Mouse (Mus musculus) neural tube, embryonic 14.5 days (tissue): Measurements from ENCODE around the gene Nampt. TPM values are rescaled to one million over a fixed set of nuclear protein-coding genes. Genes with fewer than 3 reads are reported as not detected.

Experiments
- ATAC-seq: fragments of 200-750 bp; cut with Nextera tagmentation; 2 replicates; pipeline ENCODE4 v1.8.0; 2017; ENCODE audit warnings: low read depth, mild to moderate bottlenecking, moderate TSS enrichment, moderate library complexity
- H3K27ac ChIP-seq: fragments of 300-500 bp; sonication (generic); 2 replicates; pipeline ENCODE4 v1.5.1; 2014; ENCODE audit warnings: low read depth, mild to moderate bottlenecking, control low read depth, low read length, moderate library complexity, mixed read lengths
- H3K27me3 ChIP-seq: fragments of 300-500 bp; sonication (generic); 2 replicates; pipeline ENCODE4 v1.6.1; 2014; ENCODE audit warnings: low read length; ENCODE audit not compliant: control insufficient read depth, insufficient read depth
- H3K36me3 ChIP-seq: fragments of 300-500 bp; sonication (generic); 2 replicates; pipeline ENCODE4 v1.6.1; 2014; ENCODE audit warnings: low read length, mixed read lengths; ENCODE audit not compliant: control insufficient read depth, insufficient read depth
- H3K4me1 ChIP-seq: fragments of 300-500 bp; sonication (generic); 2 replicates; pipeline ENCODE4 v1.6.1; 2014; ENCODE audit warnings: low read length; ENCODE audit not compliant: control insufficient read depth, insufficient read depth
- H3K4me2 ChIP-seq: fragments of 300-500 bp; sonication (generic); 2 replicates; pipeline ENCODE4 v1.6.1; 2014; ENCODE audit warnings: mild to moderate bottlenecking, low read depth, low read length, control low read depth
- H3K4me3 ChIP-seq: fragments of 300-500 bp; sonication (generic); 2 replicates; pipeline ENCODE4 v1.5.1; 2014; ENCODE audit warnings: low read depth, low read length, control low read depth, mixed read lengths
- H3K9ac ChIP-seq: fragments of 300-500 bp; sonication (generic); replicated peaks from 2 replicates; pipeline ENCODE4 v1.6.1; 2014; ENCODE audit warnings: low read depth, mild to moderate bottlenecking, control low read depth, low read length, mixed read lengths
- H3K9me3 ChIP-seq: fragments of 300-500 bp; sonication (generic); 2 replicates; pipeline ENCODE4 v1.6.1; 2016; ENCODE audit warnings: low read length; ENCODE audit not compliant: control insufficient read depth
- WGBS: fragments of 180-500 bp; shearing (Covaris S2); extraction: QIAGEN DNeasy Blood & Tissue Kit; methylation state at CpG from one replicate; pipeline ENCODE4 v1.1.7; 2014; 5-methylcytosine and 5-hydroxymethylcytosine counted together
- polyA plus RNA-seq: library from polyadenylated mRNA; unstranded; fragments of >200 nt; fragmentation: Nextera tagmentation; extraction: Ambion mirVana; gene quantifications from 2 replicates; pipeline ENCODE4 v1.2.1, GENCODE M21; 2014

Nampt gene
- polyA plus RNA-seq, 1 experiment from 2014 or later = 32.9 TPM

DNA sequence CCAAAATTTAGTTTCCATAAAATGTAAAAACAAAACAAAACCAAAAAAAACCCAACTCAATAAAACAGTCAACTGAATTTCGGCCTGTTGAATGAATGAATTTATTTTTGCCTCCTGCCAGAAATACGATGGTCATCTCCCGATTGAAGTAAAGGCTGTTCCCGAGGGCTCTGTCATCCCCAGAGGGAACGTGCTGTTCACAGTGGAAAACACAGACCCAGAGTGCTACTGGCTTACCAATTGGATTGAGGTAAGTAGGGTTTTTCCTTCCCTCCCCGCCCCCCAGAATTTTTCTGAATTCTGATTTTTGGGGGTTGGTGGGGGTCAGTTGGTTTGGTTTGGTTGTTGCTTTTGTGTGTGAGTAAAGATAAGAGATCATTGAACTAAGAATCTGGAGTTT is 15.4 kb downstream of the Nampt start:
- H3K4me2 ChIP-seq = no peak overlapping the region
- no peaks in the 10 kb centered on the region for H3K9me3 ChIP-seq
- H3K9ac ChIP-seq = no peak overlapping the region
- 84% methylated on average over 6 of the region's 6 CpGs for WGBS
- H3K36me3 ChIP-seq = peaks cover 36% of the 10 kb centered on the region
- H3K4me1 ChIP-seq = no peaks in the 10 kb centered on the region
- H3K27me3 ChIP-seq = no peaks in the 10 kb centered on the region
- H3K27ac ChIP-seq = no peak overlapping the region
- no peak overlapping the region for H3K4me3 ChIP-seq
- ATAC-seq = no peak

DNA sequence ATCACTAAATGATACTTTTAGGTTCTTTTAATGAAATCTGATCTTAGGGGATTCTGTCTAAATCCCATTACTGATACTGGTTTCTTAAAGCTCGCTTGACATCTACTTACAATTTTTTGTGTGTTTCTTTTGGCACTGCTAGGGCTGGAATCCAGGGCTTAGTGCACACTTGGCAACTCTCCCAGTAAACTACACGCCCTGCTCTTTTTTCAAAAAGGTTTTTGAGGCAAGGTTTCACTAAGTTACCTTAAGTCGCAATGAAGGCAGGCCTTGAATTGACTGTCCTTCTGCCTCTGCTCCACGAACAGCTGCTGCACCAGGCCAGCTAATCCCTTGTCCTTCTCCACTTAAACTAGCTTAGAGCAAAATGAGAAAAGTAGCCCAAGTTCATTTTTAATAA is 15.9 kb downstream of the Nampt start:
- ATAC-seq = no peak
- no peak overlapping the region for H3K4me3 ChIP-seq
- no peaks in the 10 kb centered on the region for H3K27me3 ChIP-seq
- H3K4me1 ChIP-seq = no peaks in the 10 kb centered on the region
- H3K27ac ChIP-seq = no peak overlapping the region
- H3K9me3 ChIP-seq = no peaks in the 10 kb centered on the region
- peaks cover 36% of the 10 kb centered on the region for H3K36me3 ChIP-seq
- WGBS = 78% methylated on average over 4 of the region's 4 CpGs
- no peak overlapping the region for H3K9ac ChIP-seq
- H3K4me2 ChIP-seq = no peak overlapping the region

DNA sequence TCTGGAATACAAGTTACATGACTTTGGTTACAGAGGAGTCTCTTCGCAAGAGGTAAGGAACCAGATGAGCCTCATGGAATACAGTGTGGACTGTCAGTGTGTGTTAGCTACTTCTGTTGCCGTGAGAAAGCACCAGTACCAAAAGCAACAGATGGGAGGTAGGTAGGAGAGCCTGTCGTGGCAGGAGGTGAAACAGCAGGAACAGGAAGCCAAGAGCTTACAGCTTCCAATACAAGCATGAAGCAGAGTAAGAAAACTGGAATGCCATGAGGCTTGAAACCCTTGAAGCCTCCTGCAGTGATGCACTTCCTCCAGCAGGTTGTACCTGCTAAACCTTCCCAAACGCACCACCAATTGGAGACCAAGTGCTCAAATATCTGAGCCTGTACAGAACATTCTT is 19.1 kb downstream of the Nampt start:
- Histone ChIP-seq H3K9ac (no peak overlapping the region), H3K4me3 (no peak overlapping the region), H3K27me3 (no peaks in the 10 kb centered on the region), H3K4me2 (no peak overlapping the region), H3K36me3 (peaks cover 45% of the 10 kb centered on the region), H3K9me3 (no peaks in the 10 kb centered on the region), H3K4me1 (no peaks in the 10 kb centered on the region), H3K27ac (no peak overlapping the region)
- ATAC-seq = no peak
- 92% methylated on average over 4 of the region's 4 CpGs for WGBS

DNA sequence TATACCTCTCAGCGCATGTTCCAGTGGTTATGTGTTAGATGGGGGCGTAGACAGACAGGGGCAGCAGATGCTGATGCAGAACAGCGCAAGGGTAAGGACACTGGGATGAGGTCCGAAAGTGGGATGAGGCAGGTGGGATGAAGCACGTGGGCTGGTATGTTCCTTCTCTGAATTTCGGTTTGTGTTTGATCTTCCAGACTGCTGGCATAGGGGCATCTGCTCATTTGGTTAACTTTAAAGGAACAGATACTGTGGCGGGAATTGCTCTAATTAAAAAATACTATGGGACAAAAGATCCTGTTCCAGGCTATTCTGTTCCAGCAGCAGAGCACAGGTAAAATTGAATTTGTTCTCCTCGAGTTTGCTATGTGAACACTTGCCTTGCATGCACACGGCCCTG is 19.6 kb downstream of the Nampt start:
- Histone ChIP-seq H3K9me3 (no peaks in the 10 kb centered on the region), H3K27me3 (no peaks in the 10 kb centered on the region), H3K4me3 (no peak overlapping the region), H3K27ac (no peak overlapping the region), H3K9ac (no peak overlapping the region), H3K36me3 (peaks cover 45% of the 10 kb centered on the region), H3K4me2 (no peak overlapping the region), H3K4me1 (no peaks in the 10 kb centered on the region)
- WGBS = 95% methylated on average over 9 of the region's 9 CpGs
- ATAC-seq = no peak

DNA sequence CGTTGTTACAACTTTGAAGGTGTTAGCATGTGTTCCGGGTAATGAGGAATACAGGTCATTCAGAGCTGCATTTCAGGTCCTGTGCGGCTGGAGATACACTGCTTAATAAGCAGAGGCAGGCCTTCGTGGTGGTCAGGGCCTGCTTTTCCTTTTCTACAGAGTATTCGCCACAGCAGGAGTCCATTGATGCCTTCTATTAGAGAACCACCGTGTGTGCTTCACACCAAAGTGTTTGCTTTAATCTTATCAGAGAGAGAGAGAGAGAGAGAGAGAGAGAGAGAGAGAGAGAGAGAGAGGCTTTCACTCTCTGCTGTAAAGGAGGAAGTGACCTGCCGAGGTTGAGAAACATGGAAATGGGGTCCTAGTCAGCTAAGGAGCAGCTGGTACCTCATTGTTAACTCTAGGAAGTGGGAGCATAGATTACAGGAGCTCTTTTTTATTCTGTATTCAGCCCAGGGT is 22.1 kb downstream of the Nampt start:
- H3K36me3 ChIP-seq = peaks cover 40% of the 10 kb centered on the region
- 66% methylated on average over 7 of the region's 7 CpGs for WGBS
- H3K27ac ChIP-seq = no peak overlapping the region
- no peaks in the 10 kb centered on the region for H3K9me3 ChIP-seq
- H3K4me3 ChIP-seq = no peak overlapping the region
- no peak overlapping the region for H3K4me2 ChIP-seq
- no peak for ATAC-seq
- H3K27me3 ChIP-seq = no peaks in the 10 kb centered on the region
- no peaks in the 10 kb centered on the region for H3K4me1 ChIP-seq
- H3K9ac ChIP-seq = no peak overlapping the region

DNA sequence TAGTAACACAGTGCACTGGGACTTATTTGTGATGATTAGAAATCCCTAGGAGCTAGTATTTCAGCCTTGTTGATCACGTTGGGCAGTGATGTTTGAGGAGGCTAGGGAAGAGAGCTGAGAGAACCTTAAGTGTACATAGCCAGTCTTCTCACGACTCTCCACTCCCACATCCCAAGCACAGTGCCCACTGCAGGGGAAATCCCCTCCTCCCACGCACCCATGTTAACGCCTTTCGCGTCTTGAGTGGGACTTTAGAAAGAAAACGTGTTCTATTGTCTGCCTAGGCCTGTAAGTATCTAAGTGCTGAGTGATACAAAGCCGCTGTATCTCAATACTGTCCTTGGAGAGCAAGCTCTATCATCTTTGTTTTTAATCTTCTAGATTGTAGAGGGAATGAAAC is 27.0 kb downstream of the Nampt start:
- H3K36me3 ChIP-seq = peaks cover 28% of the 10 kb centered on the region

DNA sequence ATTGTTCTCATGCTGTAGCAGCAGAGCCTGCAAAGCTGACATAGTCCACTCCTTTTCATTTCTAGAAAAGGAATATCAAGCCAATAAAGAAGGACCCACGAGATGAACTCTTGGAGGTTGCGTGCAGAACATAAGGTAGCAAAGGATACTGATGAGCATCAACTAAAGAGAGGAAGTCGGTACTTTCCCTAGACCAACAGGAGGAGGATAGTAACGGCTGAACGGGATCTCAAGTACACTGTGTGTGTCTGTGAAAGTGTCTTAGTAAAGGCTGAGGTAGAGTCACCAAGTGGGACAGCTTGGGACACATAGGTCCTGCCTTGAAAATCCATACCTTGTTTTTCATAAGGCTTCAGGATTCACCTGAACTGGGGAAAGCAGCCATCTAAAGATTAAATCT is 34.4 kb downstream of the Nampt start:
- Histone ChIP-seq H3K27me3 (no peaks in the 10 kb centered on the region), H3K4me2 (no peak overlapping the region), H3K36me3 (peaks cover 3% of the 10 kb centered on the region; the same call in 1 of the 2 replicates), H3K4me3 (no peak overlapping the region), H3K9me3 (no peaks in the 10 kb centered on the region), H3K27ac (no peak overlapping the region), H3K9ac (no peak overlapping the region), H3K4me1 (no peaks in the 10 kb centered on the region)
- no peak for ATAC-seq
- 94% methylated on average over 5 of the region's 5 CpGs for WGBS

More for the DNA sequence above, 27.0 kb downstream of the Nampt start:
- H3K4me1 ChIP-seq = no peaks in the 10 kb centered on the region
- no peak for ATAC-seq
- no peaks in the 10 kb centered on the region for H3K27me3 ChIP-seq
- no peak overlapping the region for H3K27ac ChIP-seq
- H3K9ac ChIP-seq = no peak overlapping the region
- WGBS = 89% methylated on average over 8 of the region's 8 CpGs
- H3K4me3 ChIP-seq = no peak overlapping the region
- no peaks in the 10 kb centered on the region for H3K9me3 ChIP-seq
- H3K4me2 ChIP-seq = no peak overlapping the region

DNA sequence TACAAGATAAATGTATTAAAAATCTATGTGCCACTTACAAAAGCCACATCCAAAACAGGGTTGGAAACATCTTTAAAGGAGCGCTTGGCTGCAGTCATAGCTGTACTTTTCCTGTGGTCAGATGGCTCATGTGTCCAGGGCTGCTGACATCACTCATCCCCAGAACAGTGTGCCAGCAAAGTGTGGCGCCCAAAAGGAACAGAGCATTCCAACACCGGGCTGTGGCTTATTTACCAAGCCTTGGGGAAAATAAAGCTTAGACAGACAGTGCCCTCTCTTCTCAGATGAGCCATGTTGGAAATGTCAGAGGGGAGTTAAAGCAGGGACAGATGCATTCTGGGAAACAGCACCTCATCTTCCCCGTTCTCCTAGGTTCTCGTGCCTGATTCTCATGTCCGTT is 35.5 kb downstream of the Nampt start:
- no peaks in the 10 kb centered on the region for H3K4me1 ChIP-seq
- no peak overlapping the region for H3K27ac ChIP-seq
- WGBS = 85% methylated on average over 6 of the region's 6 CpGs
- no peaks in the 10 kb centered on the region for H3K9me3 ChIP-seq
- no peak overlapping the region for H3K9ac ChIP-seq
- H3K4me3 ChIP-seq = no peak overlapping the region
- H3K27me3 ChIP-seq = no peaks in the 10 kb centered on the region
- H3K36me3 ChIP-seq = 0 out of 2 replicates have a peak, but pooled peaks cover 3% of the 10 kb centered on the region
- ATAC-seq = no peak
- no peak overlapping the region for H3K4me2 ChIP-seq

DNA sequence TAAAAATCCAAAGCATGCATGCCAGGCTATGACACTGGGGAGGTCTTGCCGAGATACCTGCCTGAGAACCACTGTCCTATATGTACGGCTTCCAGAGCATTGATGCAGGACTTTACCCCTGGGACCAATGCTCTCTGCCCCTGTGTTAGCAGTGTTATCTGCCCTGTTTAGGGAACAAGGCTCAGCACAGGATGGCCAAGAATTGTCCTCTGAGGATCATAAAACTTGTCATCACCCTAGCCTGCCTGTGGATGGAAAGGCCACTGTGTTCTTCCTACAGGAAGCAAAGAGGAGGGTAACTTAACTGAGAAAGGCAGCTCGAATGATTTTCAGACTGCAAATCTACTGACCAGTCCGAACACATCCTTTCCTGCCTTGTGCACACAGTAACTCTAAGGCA is 36.1 kb downstream of the Nampt start:
- no peak overlapping the region for H3K27ac ChIP-seq
- 91% methylated on average over 4 of the region's 4 CpGs for WGBS
- no peaks in the 10 kb centered on the region for H3K27me3 ChIP-seq
- H3K36me3 ChIP-seq = 0 out of 2 replicates have a peak, but pooled peaks cover 3% of the 10 kb centered on the region
- H3K9ac ChIP-seq = no peak overlapping the region
- H3K9me3 ChIP-seq = no peaks in the 10 kb centered on the region
- H3K4me1 ChIP-seq = no peaks in the 10 kb centered on the region
- no peak overlapping the region for H3K4me3 ChIP-seq
- no peak overlapping the region for H3K4me2 ChIP-seq
- ATAC-seq = no peak; the same call in 1 of the 2 replicates
